Mouse (Mus musculus) cortical plate, adult 2 months (tissue): ENCODE measurements at regions not wholly inside any gene's neighbourhood (a gene's known extent, or its start where the extent isn't known, plus 50 kb on each side); places are given as distances from the start of the nearest gene placed in this dataset.

ENCODE experiments used
- CTCF ChIP-seq: fragments of 200-500 bp; IDR thresholded peaks from 2 replicates; pipeline ENCODE4 v1.5.1; 2011; ENCODE audit warnings: mild to moderate bottlenecking, control low read depth, low read length; ENCODE audit not compliant: insufficient read depth; ENCODE audit errors: extremely low read depth
- POLR2A ChIP-seq: fragments of 200-500 bp; IDR thresholded peaks from 2 replicates; pipeline ENCODE4 v1.6.1; 2011; ENCODE audit warnings: mild to moderate bottlenecking, low read length, control low read depth; ENCODE audit not compliant: insufficient read depth; ENCODE audit errors: extremely low read depth

DNA sequence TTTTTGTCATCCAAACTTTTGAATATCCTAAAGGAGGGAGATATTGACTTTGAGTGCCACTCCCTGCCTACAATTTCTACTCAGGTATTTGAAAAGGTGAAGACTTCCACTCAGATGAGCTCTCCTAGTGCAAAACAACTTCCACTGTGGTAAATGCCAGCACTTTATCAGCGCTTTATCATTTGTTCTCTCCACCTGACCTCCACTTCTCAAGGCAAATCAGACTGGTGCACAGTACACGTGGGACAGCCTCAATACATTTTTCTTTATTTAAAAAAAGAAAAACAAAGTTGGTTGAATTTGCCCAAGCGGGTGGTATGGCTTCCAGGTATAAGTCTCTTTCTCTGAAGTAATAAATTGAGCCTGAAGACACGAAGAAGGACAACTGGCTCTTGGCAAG is 114.2 kb downstream of the Bcl2l11 start:
- TF ChIP-seq CTCF: no peak
- no peak for TF ChIP-seq POLR2A
